Mouse (Mus musculus) mouse embryonic stem cell (cell line): ENCODE measurements around the gene Urb2.
"Not testable (repeated sequence)": the region's sequence is repeated elsewhere in the genome, so short reads cannot be mapped to it uniquely, and the experiment has no call there.

Experiments
- in situ Hi-C, 2 experiments: fragments of 300-500 bp; cut with MboI; formaldehyde crosslinking; loops; 1 replicate in 1 of 2; 3 replicates in 1 of 2; pipeline ENCODE4 v1.14.3; 2019 to 2020; ENCODE audit warnings: low sequenced_read_pairs in 2 of 2, low pct_unique_long_range_greater_than_20kb in 1 of 2, mixed read lengths in 1 of 2; ENCODE audit not compliant: unreplicated experiment in 1 of 2

The Urb2 gene

DNA sequence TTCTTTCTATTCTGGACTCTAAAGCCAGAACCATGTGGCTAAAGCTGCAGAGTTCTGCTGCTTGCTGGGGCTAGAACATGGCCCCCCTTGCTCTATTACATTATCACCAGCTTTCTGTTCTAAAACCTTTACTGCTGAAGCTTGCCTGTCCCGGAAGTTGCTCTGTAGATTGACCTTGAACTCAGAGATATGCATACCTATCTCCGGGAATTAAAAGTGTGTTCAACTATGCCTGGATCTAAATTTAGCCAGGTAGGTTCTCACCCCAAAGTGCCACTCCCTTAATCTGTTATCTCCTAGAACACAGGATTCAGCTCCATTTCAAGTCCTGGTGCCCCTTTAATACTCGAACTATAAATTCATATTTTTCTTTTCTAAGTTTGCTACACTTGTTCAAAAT lies 9.7 kb upstream of the Urb2 start:
- in situ Hi-C loops = no loop called here

- in situ Hi-C loops = no loop called here
Observed at GRCm38 (mm10) chr8:124011989-124012586, 9.2 kb upstream of the Urb2 start.

- in situ Hi-C loops = not testable (repeated sequence)
Observed at GRCm38 (mm10) chr8:124014299-124014698, 7.0 kb upstream of the Urb2 start.

DNA sequence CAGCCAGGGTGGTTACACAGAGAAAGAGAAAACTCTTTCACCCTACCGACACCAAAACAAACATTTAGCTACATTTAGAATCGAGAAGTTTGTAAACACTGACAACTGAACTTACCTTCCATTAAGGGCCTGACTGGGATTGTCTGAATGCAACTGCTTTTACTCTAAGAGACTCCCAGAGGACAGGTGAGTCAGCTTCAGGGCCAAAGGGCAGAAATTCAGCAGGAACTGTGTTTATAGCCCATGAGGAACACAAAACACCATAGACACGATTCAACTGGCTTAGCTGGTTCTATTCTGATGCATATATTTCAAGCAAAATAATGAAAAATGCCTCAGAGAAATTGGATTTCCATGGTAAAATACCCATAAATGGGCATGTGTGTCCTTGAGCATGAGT lies 6.6 kb upstream of the Urb2 start:
- in situ Hi-C loops = no loop called here

DNA sequence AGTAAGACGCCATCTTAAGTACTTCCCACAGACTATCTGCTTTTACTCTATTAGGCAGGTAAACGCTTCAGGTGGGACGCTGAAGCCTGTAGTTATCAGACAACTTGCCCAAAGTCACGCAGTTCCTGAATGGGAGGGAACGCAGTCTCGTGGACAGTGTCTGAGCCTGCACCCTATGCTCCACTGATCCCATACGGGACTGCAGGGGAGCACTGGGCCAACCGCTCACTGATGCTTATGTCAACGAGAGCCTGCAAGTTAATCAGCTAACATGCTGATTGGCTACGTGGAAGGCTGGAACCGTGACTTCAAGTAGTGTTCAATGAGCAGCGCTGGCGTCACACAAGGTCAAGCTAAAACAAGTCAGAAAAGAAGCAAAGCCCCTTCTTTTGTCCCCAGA lies 1.5 kb upstream of the Urb2 start:
- in situ Hi-C loops = no loop called here

GRCm38 (mm10) chr8:124020439-124021236 lies 670 bp upstream of the Urb2 start:
- in situ Hi-C loops = no loop called here

GRCm38 (mm10) chr8:124026265-124026664 lies 5.0 kb downstream of the Urb2 start:
- in situ Hi-C loops = not testable (repeated sequence)

DNA sequence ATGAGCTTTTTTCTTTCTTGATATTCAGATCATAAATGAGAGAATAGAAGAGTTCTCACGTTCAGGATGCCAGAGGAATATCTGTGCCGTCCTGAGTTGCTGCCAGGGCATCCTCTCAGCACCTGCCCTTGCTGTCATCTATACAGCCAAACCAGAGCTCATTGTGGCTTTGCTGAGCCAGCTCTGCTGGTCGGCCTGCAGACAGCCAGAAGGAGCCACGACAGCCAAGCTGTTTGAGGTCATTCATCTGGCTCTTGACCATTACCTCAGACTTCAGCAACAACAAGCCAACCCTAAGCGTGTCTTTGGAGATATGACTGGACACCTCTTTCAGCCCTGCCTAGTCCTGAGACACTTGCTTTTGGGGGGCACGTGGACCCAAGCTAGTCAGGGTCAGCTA lies 6.5 kb downstream of the Urb2 start:
- in situ Hi-C loops = no loop called here

DNA sequence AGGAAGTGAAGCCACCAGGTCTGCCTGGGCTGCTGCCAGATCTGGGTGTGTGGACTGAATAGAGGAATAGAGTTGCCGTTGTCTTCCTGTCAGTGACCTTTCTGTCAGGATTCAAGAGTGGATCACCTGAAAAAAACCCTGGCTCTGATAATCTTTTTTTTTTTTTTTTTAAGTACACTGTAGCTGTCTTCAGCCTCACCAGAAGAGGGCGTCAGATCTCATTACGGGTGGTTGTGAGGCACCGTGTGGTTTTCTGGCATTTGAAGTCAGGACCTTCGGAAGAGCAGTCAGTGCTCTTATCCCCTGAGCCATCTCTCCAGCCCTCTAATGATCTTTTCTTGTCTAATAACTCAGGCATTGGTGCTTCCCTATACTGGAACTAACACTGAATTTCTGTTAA lies 12.1 kb downstream of the Urb2 start:
- in situ Hi-C loops = no loop called here

DNA sequence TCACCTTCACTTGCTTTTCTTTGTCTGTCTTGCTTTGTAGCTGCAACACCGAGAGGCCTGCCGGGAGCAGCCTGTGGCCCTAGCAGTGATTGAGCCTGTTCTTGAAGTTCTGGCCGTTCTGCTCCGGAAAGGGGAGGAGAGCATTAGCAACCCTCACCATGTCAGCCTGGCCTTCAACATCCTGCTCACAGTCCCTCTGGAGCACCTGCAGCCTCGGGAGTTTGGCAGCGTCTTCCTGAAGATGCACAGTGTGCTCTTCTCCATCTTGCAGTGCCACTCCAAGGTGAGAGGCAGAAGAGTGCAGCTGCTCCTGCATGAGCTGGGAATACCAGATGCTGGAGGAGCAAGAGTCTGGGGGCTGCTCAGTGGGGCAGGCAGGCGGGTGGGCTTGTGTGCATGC lies 16.8 kb downstream of the Urb2 start:
- in situ Hi-C loops = no loop called here

DNA sequence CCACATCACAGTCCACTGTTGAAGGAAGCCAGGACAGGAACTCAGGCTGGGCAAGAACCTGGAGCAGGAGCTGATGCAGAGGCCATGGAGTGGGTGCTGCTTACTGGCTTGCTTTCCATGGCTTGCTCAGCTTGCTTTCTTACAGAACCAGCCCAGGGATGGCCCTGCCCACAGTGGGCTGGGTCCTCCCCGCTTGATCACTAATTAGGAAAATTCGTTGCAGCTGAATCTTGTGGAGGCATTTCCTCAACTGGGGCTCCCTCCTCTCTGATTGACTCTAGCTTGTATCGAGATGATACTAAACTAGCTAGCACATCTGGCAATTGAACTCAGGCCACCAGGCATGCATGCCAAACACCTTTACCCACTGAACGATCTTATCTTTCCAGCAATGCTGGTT lies 18.0 kb downstream of the Urb2 start:
- in situ Hi-C loops = no loop called here

DNA sequence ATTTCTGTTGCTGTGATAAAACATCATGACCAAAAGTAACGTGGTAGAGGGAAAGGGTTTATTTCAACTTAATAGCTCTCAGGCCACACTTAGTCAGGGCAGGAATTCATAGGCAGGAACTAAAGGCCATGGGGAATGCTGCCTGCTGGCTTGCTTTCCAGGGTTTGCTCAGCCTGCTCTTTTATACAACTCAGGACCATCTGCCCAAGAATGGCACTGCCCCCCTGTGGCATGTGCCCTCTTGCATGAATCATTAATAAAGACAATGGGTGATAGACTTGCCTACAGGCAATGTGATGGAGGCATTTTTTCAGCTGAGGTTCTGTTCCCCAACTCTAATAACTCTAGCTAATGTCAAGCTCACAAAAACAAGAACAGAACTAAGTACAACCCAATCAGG lies 20.9 kb downstream of the Urb2 start:
- in situ Hi-C loops = no loop called here

- in situ Hi-C loops = no loop called here
Observed at GRCm38 (mm10) chr8:124044421-124044820, 23.1 kb downstream of the Urb2 start.

- in situ Hi-C loops = no loop called here
Observed at GRCm38 (mm10) chr8:124044931-124045330, 23.6 kb downstream of the Urb2 start.

DNA sequence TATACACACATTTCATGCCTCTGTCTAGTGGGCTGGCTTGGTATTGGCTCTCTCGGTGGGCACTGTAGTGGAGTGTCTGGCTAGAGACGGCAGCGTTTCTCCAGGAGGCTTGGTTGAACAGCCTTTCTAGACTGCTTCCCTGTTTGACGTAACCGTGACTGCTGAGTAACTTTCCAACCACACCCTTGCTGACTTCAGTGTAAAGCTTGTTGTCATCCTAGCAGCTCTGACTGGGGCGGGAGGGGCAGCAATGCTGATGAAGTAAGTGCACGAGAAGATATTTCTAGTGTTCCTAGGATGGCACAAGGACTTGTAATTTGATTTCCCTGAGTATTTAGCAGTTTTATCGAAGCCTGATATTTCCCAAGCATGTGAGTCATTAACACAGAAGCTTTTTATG lies 24.5 kb downstream of the Urb2 start:
- in situ Hi-C loops = no loop called here

- in situ Hi-C loops = loop anchor here (5.0 kb wide), 1 partner anchor 305 kb away; no protein-coding TSS in a partner anchor
Observed at GRCm38 (mm10) chr8:124052110-124052509, 30.8 kb downstream of the Urb2 start.

GRCm38 (mm10) chr8:124052568-124052967 lies 31.3 kb downstream of the Urb2 start:
- in situ Hi-C loops = loop anchor here (5.0 kb wide), 1 partner anchor 305 kb away; no protein-coding TSS in a partner anchor

DNA sequence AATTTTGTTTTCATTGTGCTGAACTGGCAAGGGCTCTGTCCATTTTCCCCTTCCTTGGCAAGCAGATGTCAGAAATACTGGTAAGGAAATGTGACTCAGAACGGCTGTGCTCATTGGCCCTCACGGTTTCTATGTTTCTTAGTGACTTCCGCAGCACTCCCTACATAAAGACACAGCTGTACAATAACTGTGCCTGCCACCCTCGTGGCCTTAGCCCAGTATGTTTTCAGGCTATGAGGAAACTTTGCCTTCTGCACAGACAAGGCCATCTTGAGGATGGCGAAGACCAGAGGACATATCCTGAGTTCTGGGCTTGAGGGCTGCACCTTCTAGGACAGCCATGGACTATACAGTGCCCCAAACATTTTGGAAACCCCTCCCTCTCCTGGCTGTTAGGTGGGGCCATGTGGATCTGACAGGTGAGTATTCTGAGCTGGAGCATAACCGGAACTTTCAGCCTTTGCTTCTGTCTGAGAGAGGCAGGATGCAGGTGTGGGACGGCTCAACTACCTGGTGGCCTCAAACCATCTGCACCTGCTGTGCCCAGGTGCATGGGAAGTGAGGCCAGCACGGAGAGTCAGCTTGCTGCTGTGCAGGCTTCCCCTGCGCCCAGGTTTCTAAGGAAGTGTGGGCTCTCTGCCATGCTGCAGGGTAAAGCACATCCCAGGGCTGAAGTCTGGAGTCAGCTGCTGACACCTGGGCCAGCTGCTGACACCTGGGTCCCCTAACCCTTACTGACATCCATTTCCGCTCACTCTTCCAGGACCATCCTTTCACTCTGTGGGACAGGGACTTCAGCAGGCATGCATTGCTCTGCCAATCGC lies 35.7 kb downstream of the Urb2 start:
- in situ Hi-C loops = no loop called here

- in situ Hi-C loops = no loop called here
Observed at GRCm38 (mm10) chr8:124066325-124067058, 45.2 kb downstream of the Urb2 start.
